Mouse (Mus musculus) cortical plate, adult 2 months (tissue): ENCODE results near the gene Myb.

Experiments
- CTCF ChIP-seq: fragments of 200-500 bp; IDR thresholded peaks from 2 replicates; pipeline ENCODE4 v1.5.1; 2011; ENCODE audit warnings: mild to moderate bottlenecking, control low read depth, low read length; ENCODE audit not compliant: insufficient read depth; ENCODE audit errors: extremely low read depth
- POLR2A ChIP-seq: fragments of 200-500 bp; IDR thresholded peaks from 2 replicates; pipeline ENCODE4 v1.6.1; 2011; ENCODE audit warnings: mild to moderate bottlenecking, low read length, control low read depth; ENCODE audit not compliant: insufficient read depth; ENCODE audit errors: extremely low read depth

DNA sequence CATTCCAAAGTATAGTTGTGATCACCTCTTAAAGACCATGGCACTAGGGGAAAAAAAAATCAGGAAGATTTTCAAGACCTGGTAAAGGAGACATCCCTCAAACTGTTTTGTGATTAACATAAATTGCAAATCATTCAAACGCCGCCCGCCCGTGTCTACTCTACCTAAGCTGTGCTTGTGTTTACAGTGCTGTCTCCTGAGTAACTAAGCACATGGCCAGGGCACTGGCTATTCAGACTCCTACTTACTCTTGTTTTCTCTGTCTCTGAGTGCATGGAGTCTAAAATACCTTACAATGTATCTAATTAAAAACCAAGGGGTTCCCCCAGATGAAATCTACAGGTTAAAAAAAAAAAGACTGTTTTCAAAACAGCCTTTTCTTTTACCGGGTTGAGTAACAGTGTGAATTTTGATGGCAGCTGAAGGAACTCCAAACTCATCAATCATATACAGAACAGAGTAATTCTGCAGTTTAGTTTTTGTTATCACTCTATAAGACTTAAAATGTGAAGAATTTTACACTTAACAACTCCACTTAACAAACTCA is 3.8 kb downstream of the Myb start:
- TF ChIP-seq POLR2A: no peak
- TF ChIP-seq CTCF: no peak
